Mouse (Mus musculus) neural tube, embryonic 15.5 days (tissue): ENCODE results near the gene Txnrd2. TPM values are rescaled to one million over a fixed set of nuclear protein-coding genes. Genes with fewer than 3 reads are reported as not detected.
A peak's percentile ranks its signal among the peaks of the same experiment; 100 is the strongest.

Source experiments
- ATAC-seq: fragments of 200-750 bp; cut with Nextera tagmentation; 2 replicates; pipeline ENCODE4 v1.8.0; 2017; ENCODE audit warnings: mild to moderate bottlenecking, moderate TSS enrichment, moderate library complexity; ENCODE audit not compliant: low FRiP score
- H3K27ac ChIP-seq: fragments of 300-500 bp; sonication (generic); replicated peaks from 2 replicates; pipeline ENCODE4 v1.5.1; 2015; ENCODE audit warnings: mild to moderate bottlenecking, inconsistent platforms
- H3K27me3 ChIP-seq: fragments of 300-500 bp; sonication (generic); replicated peaks from 2 replicates; pipeline ENCODE4 v1.6.1; 2015; ENCODE audit warnings: inconsistent platforms
- H3K36me3 ChIP-seq: fragments of 300-500 bp; sonication (generic); 2 replicates; pipeline ENCODE4 v1.6.1; 2015; ENCODE audit warnings: inconsistent platforms
- H3K4me1 ChIP-seq: fragments of 300-500 bp; sonication (generic); 2 replicates; pipeline ENCODE4 v1.6.1; 2015; ENCODE audit warnings: inconsistent platforms
- H3K4me2 ChIP-seq: fragments of 300-500 bp; sonication (generic); 2 replicates; pipeline ENCODE4 v1.6.1; 2015; ENCODE audit warnings: inconsistent platforms, mild to moderate bottlenecking, moderate library complexity
- H3K4me3 ChIP-seq: fragments of 300-500 bp; sonication (generic); replicated peaks from 2 replicates; pipeline ENCODE4 v1.5.1; 2015; ENCODE audit warnings: mild to moderate bottlenecking, inconsistent platforms
- H3K9ac ChIP-seq: fragments of 300-500 bp; sonication (generic); replicated peaks from 2 replicates; pipeline ENCODE4 v1.6.1; 2015; ENCODE audit warnings: mild to moderate bottlenecking, inconsistent platforms
- H3K9me3 ChIP-seq: fragments of 300-500 bp; sonication (generic); replicated peaks from 2 replicates; pipeline ENCODE4 v1.6.1; 2016; ENCODE audit warnings: inconsistent platforms
- WGBS: fragments of 180-500 bp; shearing (Covaris S2); methylation state at CpG from one replicate; pipeline ENCODE4 v1.1.7; 2015; ENCODE audit warnings: mixed read lengths; 5-methylcytosine and 5-hydroxymethylcytosine counted together
- polyA plus RNA-seq: library from polyadenylated mRNA; unstranded; fragments of >200 nt; fragmentation: Nextera tagmentation; extraction: Ambion mirVana; gene quantifications from 2 replicates; pipeline ENCODE4 v1.2.1, GENCODE M21; 2015

Txnrd2 gene
- polyA plus RNA-seq, 1 experiment from 2014 or later: 30.9 TPM

DNA sequence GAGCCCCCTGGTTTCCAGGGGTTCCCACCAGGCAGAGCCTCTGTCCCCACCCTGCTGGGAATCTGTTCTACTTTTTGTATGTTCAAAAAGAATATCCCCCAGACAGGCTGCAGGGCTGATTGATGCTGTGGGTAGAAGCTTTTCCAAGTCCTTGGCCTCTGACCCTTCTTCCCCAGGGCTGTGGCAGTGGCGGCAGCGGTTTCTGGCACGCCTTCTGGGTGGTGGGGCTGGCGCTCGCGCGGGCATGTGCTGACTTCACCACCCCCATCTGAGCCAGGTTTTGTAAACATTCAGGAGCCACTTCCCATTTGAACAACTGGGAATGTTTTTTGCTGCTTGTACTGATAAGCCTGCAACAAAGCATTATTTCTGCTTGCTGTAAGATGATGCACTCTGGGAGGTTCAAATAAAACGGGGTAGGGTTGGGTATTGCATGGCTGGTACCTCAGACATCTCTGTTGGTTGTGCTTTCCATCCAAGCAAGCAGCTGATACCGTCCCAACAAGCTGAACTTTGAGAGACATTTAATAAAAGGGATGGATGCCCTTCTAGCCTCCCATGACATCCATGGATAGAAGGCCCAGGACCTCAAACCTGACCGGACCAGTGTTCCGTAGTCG lies 33.3 kb downstream of the Txnrd2 start:
- H3K27me3 ChIP-seq: 0 out of 2 replicates have a peak, but pooled peaks cover 9% of the 10 kb centered on the region
- peak overlapping the region; percentile 60 for H3K27ac ChIP-seq
- H3K36me3 ChIP-seq: peaks cover 11% of the 10 kb centered on the region
- WGBS: 8% methylated on average over 12 of the region's 12 CpGs
- peak overlapping the region; percentile 41 for H3K4me2 ChIP-seq
- H3K4me1 ChIP-seq: peaks cover 20% of the 10 kb centered on the region
- peak; percentile 54 for ATAC-seq
- H3K9me3 ChIP-seq: no peaks in the 10 kb centered on the region
- H3K9ac ChIP-seq: peak overlapping the region; percentile 21; the same call in 1 of the 2 replicates
- peak overlapping the region; percentile 16; the same call in 1 of the 2 replicates for H3K4me3 ChIP-seq

GRCm38 (mm10) chr16:18459955-18460370 lies 33.8 kb downstream of the Txnrd2 start:
- Histone ChIP-seq H3K27me3 (0 out of 2 replicates have a peak, but pooled peaks cover 9% of the 10 kb centered on the region), H3K9ac (peak overlapping the region; percentile 21; the same call in 1 of the 2 replicates), H3K9me3 (no peaks in the 10 kb centered on the region), H3K36me3 (peaks cover 11% of the 10 kb centered on the region), H3K4me3 (peak overlapping the region; percentile 16; the same call in 1 of the 2 replicates), H3K27ac (peak overlapping the region; percentile 60), H3K4me2 (peak overlapping the region; percentile 41), H3K4me1 (peaks cover 20% of the 10 kb centered on the region)
- peak; percentile 86 for ATAC-seq
- WGBS: 2% methylated on average over 11 of the region's 11 CpGs

DNA sequence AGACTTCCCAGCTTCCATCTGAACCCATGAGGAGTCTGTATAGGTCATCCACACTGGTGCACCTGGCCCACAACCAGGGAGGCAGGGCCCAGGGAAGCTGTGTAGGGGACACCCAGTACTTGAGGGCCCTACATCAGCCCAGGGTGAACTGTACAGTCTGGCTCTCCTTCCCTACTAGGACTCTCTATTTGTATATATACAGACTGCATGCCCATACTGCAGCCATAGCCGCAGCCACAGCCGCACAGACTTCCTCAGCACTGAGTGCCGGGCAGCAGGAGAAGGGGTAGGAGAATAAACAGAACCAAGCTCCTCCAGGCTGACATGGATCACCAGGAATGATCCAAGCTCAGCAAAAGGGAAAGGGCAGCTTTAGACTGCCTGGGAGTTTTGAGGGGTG lies 34.6 kb downstream of the Txnrd2 start:
- 90% methylated on average over 3 of the region's 3 CpGs for whole genome bisulfite sequencing
- Histone ChIP-seq H3K27ac (no peak overlapping the region), H3K4me1 (peaks cover 20% of the 10 kb centered on the region), H3K27me3 (0 out of 2 replicates have a peak, but pooled peaks cover 9% of the 10 kb centered on the region), H3K4me2 (no peak overlapping the region), H3K9ac (no peak overlapping the region), H3K36me3 (peaks cover 11% of the 10 kb centered on the region), H3K9me3 (no peaks in the 10 kb centered on the region), H3K4me3 (no peak overlapping the region)
- ATAC-seq: 0 out of 2 replicates have a peak, but pooled peaks have one; percentile 11

DNA sequence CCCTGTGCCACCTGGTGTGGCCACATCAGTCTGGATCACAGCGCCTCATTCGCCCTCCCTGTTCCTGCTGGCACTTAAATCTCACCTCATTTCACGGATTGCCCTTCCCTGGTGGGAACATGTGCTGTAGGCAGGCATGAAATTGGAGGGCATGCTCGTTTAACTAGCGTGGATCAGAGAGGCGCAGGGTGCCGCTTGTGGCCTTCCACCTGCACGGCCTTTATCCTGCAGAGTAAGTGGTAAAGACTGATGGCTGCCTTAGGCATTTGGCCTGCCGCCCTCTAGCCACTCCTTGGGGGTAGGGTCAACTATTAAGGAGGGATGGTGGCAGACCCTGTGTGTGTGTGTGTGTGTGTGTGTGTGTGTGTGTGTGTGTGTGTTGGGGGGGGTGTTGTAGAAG lies 35.8 kb downstream of the Txnrd2 start:
- Histone ChIP-seq H3K4me2 (no peak overlapping the region), H3K4me3 (no peak overlapping the region), H3K27me3 (0 out of 2 replicates have a peak, but pooled peaks cover 9% of the 10 kb centered on the region), H3K27ac (no peak overlapping the region), H3K4me1 (peaks cover 20% of the 10 kb centered on the region), H3K9ac (no peak overlapping the region), H3K36me3 (peaks cover 4% of the 10 kb centered on the region; the same call in 1 of the 2 replicates), H3K9me3 (no peaks in the 10 kb centered on the region)
- ATAC-seq: no peak
- WGBS: 34% methylated on average over 9 of the region's 9 CpGs

DNA sequence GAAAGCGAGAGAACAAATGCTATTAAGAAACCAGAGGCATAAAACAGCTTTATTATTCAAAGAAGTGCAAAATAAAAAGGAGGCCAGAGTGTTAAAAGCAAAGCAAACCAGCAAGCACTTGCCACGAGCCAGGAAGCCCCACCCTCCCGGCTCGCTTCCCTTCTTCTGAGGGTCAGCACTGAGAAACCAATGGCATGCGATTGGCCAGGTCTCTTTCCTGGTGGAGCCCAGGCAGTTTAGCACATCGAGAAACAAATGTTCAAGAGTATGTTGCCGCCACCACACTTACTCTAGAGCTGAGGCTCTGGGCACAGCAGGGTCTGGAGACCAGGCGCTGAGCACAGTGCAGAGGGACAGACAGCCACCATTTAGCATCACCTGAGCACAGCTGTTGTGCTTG lies 36.4 kb downstream of the Txnrd2 start:
- H3K9me3 ChIP-seq: no peaks in the 10 kb centered on the region
- 0 out of 2 replicates have a peak, but pooled peaks cover 9% of the 10 kb centered on the region for H3K27me3 ChIP-seq
- no peak overlapping the region for H3K4me2 ChIP-seq
- H3K27ac ChIP-seq: no peak overlapping the region
- ATAC-seq: no peak
- no peaks in the 10 kb centered on the region for H3K36me3 ChIP-seq
- no peak overlapping the region for H3K9ac ChIP-seq
- H3K4me1 ChIP-seq: peaks cover 20% of the 10 kb centered on the region
- H3K4me3 ChIP-seq: no peak overlapping the region
- WGBS: 59% methylated on average over 8 of the region's 8 CpGs

DNA sequence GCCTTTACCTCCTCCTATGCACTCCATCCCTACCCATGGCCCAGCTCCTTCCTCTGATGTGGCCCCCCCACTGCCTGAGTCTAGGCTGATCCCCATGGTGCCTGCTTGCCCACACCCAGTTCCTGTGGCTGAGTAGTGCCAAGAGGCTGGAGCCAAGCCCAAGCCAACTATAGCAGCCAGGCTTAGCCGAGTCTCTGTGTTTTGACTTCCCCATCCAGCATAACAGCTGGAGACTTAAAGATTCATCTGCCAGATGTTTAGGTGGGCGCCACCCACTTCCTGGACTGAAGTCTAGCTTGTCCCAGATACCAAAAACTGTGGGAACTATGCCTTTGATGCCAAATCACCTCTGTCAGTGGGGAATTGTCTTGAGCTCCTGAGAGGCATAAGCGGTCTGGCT lies 38.1 kb downstream of the Txnrd2 start:
- H3K36me3 ChIP-seq: peaks cover 6% of the 10 kb centered on the region; the same call in 1 of the 2 replicates
- no peak overlapping the region for H3K4me3 ChIP-seq
- H3K4me2 ChIP-seq: no peak overlapping the region
- peaks cover 15% of the 10 kb centered on the region for H3K4me1 ChIP-seq
- no peaks in the 10 kb centered on the region for H3K9me3 ChIP-seq
- ATAC-seq: no peak
- H3K27ac ChIP-seq: no peak overlapping the region
- no peak overlapping the region for H3K9ac ChIP-seq
- H3K27me3 ChIP-seq: 0 out of 2 replicates have a peak, but pooled peaks cover 7% of the 10 kb centered on the region
- WGBS: 87% methylated on average over 3 of the region's 3 CpGs

GRCm38 (mm10) chr16:18470829-18471228 lies 44.6 kb downstream of the Txnrd2 start:
- Histone ChIP-seq H3K27ac (no peak overlapping the region), H3K9me3 (no peaks in the 10 kb centered on the region), H3K36me3 (peaks cover 17% of the 10 kb centered on the region; the same call in 1 of the 2 replicates), H3K9ac (no peak overlapping the region), H3K4me1 (no peaks in the 10 kb centered on the region), H3K4me2 (no peak overlapping the region), H3K4me3 (no peak overlapping the region), H3K27me3 (no peaks in the 10 kb centered on the region)
- no peak for ATAC-seq
- whole genome bisulfite sequencing: 26% methylated on average over 1 of the region's 1 CpGs

DNA sequence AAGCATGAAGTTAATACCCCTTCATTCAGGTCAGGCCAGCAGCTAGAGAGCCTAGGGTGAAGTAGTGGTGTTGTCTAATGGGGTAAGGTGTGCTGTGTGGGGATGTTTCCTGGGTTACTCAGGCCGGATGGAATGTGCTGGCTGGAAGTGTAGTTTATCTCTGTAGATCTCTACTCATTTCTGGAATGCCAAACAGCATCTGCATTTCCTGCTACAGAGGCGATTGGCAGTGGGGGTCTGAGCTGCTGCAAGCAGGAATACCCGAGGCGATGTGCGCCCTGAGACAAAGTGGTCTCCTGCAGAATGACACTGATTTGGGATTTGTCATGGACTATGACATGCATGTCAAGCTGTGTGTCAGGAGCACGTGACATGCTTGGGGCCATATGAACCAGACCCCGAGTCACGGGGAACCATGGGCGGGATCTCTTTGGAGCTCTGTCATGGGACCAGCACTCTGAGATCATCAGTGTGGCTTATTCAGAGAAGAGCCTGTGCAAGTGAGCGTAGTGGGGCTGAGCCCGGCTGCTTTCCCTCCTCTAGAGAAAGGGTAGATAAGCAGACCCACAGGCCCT lies 45.3 kb downstream of the Txnrd2 start:
- H3K4me2 ChIP-seq: no peak overlapping the region
- H3K9me3 ChIP-seq: no peaks in the 10 kb centered on the region
- ATAC-seq: no peak
- H3K27ac ChIP-seq: no peak overlapping the region
- H3K9ac ChIP-seq: no peak overlapping the region
- WGBS: 86% methylated on average over 11 of the region's 11 CpGs
- H3K36me3 ChIP-seq: peaks cover 17% of the 10 kb centered on the region; the same call in 1 of the 2 replicates
- H3K4me1 ChIP-seq: no peaks in the 10 kb centered on the region
- H3K4me3 ChIP-seq: no peak overlapping the region
- H3K27me3 ChIP-seq: no peaks in the 10 kb centered on the region

DNA sequence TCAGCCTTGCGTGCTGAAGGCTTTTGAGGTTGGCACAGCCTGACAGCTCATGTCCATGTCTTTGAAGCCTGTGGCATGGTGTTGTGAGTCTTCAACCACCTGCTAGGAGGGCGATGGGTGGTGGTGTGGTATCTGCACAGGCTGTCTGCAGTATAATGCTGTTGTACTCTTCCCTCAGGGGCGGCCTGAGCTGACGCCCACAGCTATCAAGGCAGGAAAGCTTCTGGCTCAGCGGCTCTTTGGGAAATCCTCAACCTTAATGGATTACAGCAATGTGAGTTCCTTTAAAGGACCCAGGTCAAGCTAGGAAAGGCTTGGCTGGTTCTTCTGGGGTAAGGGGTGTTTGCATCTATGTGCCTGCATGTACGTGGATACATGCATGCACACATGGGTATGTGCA lies 45.8 kb downstream of the Txnrd2 start:
- Histone ChIP-seq H3K27ac (no peak overlapping the region), H3K4me1 (no peaks in the 10 kb centered on the region), H3K27me3 (no peaks in the 10 kb centered on the region), H3K4me3 (no peak overlapping the region), H3K36me3 (peaks cover 17% of the 10 kb centered on the region; the same call in 1 of the 2 replicates), H3K9me3 (no peaks in the 10 kb centered on the region), H3K9ac (no peak overlapping the region), H3K4me2 (no peak overlapping the region)
- no peak for ATAC-seq
- 86% methylated on average over 6 of the region's 6 CpGs for WGBS

DNA sequence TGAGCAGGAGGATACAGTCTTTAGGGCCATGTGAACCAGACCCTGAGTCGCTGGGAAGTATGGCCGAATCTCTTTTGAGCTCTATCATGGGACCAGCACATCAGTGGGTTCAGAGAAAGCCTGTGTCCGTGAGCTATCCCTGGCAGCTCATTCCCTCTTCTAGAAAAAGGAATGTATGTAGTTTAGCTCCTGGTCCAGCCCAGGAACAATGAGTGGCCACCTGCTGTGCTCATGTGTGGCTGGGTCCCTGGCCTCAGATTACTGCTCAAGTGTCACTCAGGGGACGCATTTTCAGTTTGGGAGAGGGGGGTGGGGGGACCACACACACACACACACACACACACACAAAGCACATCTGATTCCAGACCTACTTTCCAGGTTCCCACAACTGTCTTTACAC lies 46.2 kb downstream of the Txnrd2 start:
- H3K4me1 ChIP-seq: no peaks in the 10 kb centered on the region
- no peak overlapping the region for H3K4me2 ChIP-seq
- no peaks in the 10 kb centered on the region for H3K27me3 ChIP-seq
- H3K9ac ChIP-seq: no peak overlapping the region
- no peaks in the 10 kb centered on the region for H3K9me3 ChIP-seq
- H3K4me3 ChIP-seq: no peak overlapping the region
- H3K36me3 ChIP-seq: peaks cover 17% of the 10 kb centered on the region; the same call in 1 of the 2 replicates
- 67% methylated on average over 4 of the region's 4 CpGs for WGBS
- H3K27ac ChIP-seq: no peak overlapping the region
- ATAC-seq: no peak

- Histone ChIP-seq H3K9me3 (no peaks in the 10 kb centered on the region), H3K4me3 (no peak overlapping the region), H3K9ac (no peak overlapping the region), H3K36me3 (peaks cover 17% of the 10 kb centered on the region; the same call in 1 of the 2 replicates), H3K27me3 (no peaks in the 10 kb centered on the region), H3K27ac (no peak overlapping the region), H3K4me2 (no peak overlapping the region), H3K4me1 (no peaks in the 10 kb centered on the region)
- no peak for ATAC-seq
- 94% methylated on average over 8 of the region's 8 CpGs for whole genome bisulfite sequencing
Measured at GRCm38 (mm10) chr16:18472976-18473375, 46.8 kb downstream of the Txnrd2 start.

GRCm38 (mm10) chr16:18474021-18474420 lies 47.8 kb downstream of the Txnrd2 start:
- no peaks in the 10 kb centered on the region for H3K9me3 ChIP-seq
- H3K27me3 ChIP-seq: no peaks in the 10 kb centered on the region
- no peak overlapping the region for H3K9ac ChIP-seq
- peaks cover 12% of the 10 kb centered on the region; the same call in 1 of the 2 replicates for H3K36me3 ChIP-seq
- H3K4me3 ChIP-seq: no peak overlapping the region
- no peaks in the 10 kb centered on the region for H3K4me1 ChIP-seq
- H3K27ac ChIP-seq: no peak overlapping the region
- H3K4me2 ChIP-seq: no peak overlapping the region
- ATAC-seq: no peak
- WGBS: 90% methylated on average over 2 of the region's 2 CpGs
